Mouse (Mus musculus): Measurements from ENCODE around the gene Rab35.

Rab35 gene

GRCm38 (mm10) chr5:115631505-115632357, at the start of gene Rab35:
Rab35 (plus strand) TSS chr5:115631908.
- peak; percentile 95 for DNase-seq (ENCODE audit: low read depth, low spot score)

- no peak for DNase-seq (ENCODE audit: low read depth, low spot score)
These were observed 46.1 kb upstream of the Rab35 start for GRCm38 (mm10) chr5:115585616-115586015.

- DNase-seq (ENCODE audit: low read depth, low spot score), result no peak
These were observed 45.5 kb upstream of the Rab35 start for GRCm38 (mm10) chr5:115586166-115586565.

GRCm38 (mm10) chr5:115586780-115587179, 44.9 kb upstream of the Rab35 start:
- DNase-seq (ENCODE audit: low read depth, low spot score), result no peak

GRCm38 (mm10) chr5:115591028-115591427, 40.7 kb upstream of the Rab35 start:
- no peak for DNase-seq (ENCODE audit: low read depth, low spot score)

GRCm38 (mm10) chr5:115591506-115591905, 40.2 kb upstream of the Rab35 start:
- no peak for DNase-seq (ENCODE audit: low read depth, low spot score)

- no peak for DNase-seq (ENCODE audit: low read depth, low spot score)
These were observed 28.1 kb upstream of the Rab35 start for GRCm38 (mm10) chr5:115603561-115603960.

GRCm38 (mm10) chr5:115611566-115611965, 20.1 kb upstream of the Rab35 start:
- no peak for DNase-seq (ENCODE audit: low read depth, low spot score)

- DNase-seq (ENCODE audit: low read depth, low spot score), result no peak
These were observed 18.4 kb upstream of the Rab35 start for GRCm38 (mm10) chr5:115613332-115613731.

GRCm38 (mm10) chr5:115614948-115615347, 16.8 kb upstream of the Rab35 start:
- DNase-seq (ENCODE audit: low read depth, low spot score), result peak; percentile 82

GRCm38 (mm10) chr5:115619690-115620089, 12.0 kb upstream of the Rab35 start:
- peak; percentile 42 for DNase-seq (ENCODE audit: low read depth, low spot score)

- peak; percentile 56 for DNase-seq (ENCODE audit: low read depth, low spot score)
These were observed 9.0 kb upstream of the Rab35 start for GRCm38 (mm10) chr5:115622686-115623085.

GRCm38 (mm10) chr5:115623694-115624440, 7.8 kb upstream of the Rab35 start:
- DNase-seq (ENCODE audit: low read depth, low spot score), result no peak

- no peak for DNase-seq (ENCODE audit: low read depth, low spot score)
These were observed 5.3 kb upstream of the Rab35 start for GRCm38 (mm10) chr5:115626237-115626886.

- DNase-seq (ENCODE audit: low read depth, low spot score), result no peak
These were observed 3.6 kb upstream of the Rab35 start for GRCm38 (mm10) chr5:115628083-115628482.

- DNase-seq (ENCODE audit: low read depth, low spot score), result no peak
These were observed 2.0 kb upstream of the Rab35 start for GRCm38 (mm10) chr5:115629672-115630071.

- DNase-seq (ENCODE audit: low read depth, low spot score), result peak; percentile 70
These were observed 1.4 kb upstream of the Rab35 start for GRCm38 (mm10) chr5:115630291-115630690.

- peak; percentile 78 for DNase-seq (ENCODE audit: low read depth, low spot score)
These were observed 628 bp downstream of the Rab35 start for GRCm38 (mm10) chr5:115632358-115632714.

GRCm38 (mm10) chr5:115633060-115633459, 1.4 kb downstream of the Rab35 start:
- DNase-seq (ENCODE audit: low read depth, low spot score), result no peak

- DNase-seq (ENCODE audit: low read depth, low spot score), result no peak
These were observed 2.3 kb downstream of the Rab35 start for GRCm38 (mm10) chr5:115634046-115634445.

GRCm38 (mm10) chr5:115635536-115635935, 3.8 kb downstream of the Rab35 start:
- peak; percentile 37 for DNase-seq (ENCODE audit: low read depth, low spot score)

GRCm38 (mm10) chr5:115644192-115644591, 12.5 kb downstream of the Rab35 start:
- DNase-seq (ENCODE audit: low read depth, low spot score), result no peak
